Mouse (Mus musculus): ENCODE measurements around the gene Eri3. TPM values are rescaled to one million over a fixed set of nuclear protein-coding genes. Genes with fewer than 3 reads are reported as not detected.

Gene Eri3
- total RNA-seq, 1 experiment = 36.0 TPM

DNA sequence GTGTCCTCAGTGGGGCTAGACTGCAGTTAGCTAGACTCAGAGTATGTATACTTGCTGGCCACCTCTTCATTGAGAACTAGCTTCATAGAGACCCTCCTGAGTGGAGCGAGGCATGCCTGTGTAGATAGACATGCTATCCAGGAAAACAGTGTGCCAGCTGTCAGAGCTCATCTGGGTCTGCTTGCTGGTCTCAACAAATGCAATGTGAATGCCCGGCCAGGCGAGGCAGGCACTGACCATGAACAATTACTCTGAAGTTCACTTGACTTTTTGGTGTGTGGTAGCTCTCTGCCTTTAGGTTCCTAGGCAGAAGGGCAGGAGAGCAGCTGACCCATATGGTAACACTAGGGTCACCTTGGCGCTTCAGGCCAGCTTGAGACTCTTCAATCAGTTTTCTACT, 66.4 kb downstream of the Eri3 start:
- Histone ChIP-seq H3K27ac (ENCODE audit: insufficient read depth, low read depth, low read length, poor library complexity, severe bottlenecking) (no peak overlapping the region), H3K4me3 (ENCODE audit: insufficient read depth in 1 of 2, low read depth in 1 of 2, low read length in 2 of 2, poor library complexity in 1 of 2, severe bottlenecking in 1 of 2) (no peak overlapping the region), H3K9ac (ENCODE audit: insufficient read depth, low read depth, low read length, poor library complexity, severe bottlenecking) (no peak overlapping the region), H3K9me3 (ENCODE audit: control insufficient read depth, insufficient read depth, low read depth, low read length) (no peaks in the 10 kb centered on the region), H3K36me3 (ENCODE audit: control insufficient read depth, insufficient read depth, low read length, poor library complexity, severe bottlenecking) (peaks cover 16% of the 10 kb centered on the region), H3K4me1 (ENCODE audit: control insufficient read depth in 2 of 2, insufficient read depth in 2 of 2, low read length in 2 of 2, poor library complexity in 1 of 2) (no peaks in the 10 kb centered on the region)
- no peak for DNase-seq (ENCODE audit: low read depth, low spot score)
- in situ Hi-C loops (cut with MboI; ENCODE audit: low sequenced_read_pairs in 2 of 2, unreplicated experiment in 2 of 2) = no loop called here
- no peak for TF ChIP-seq HCFC1 (IDR thresholded peaks at IDR 0.05; ENCODE audit: borderline replicate concordance, insufficient read depth, low read length)
- no peak for TF ChIP-seq CHD2 (IDR thresholded peaks at IDR 0.05; ENCODE audit: low read depth, low read length)
- TF ChIP-seq MAFK (IDR thresholded peaks at IDR 0.05; ENCODE audit: insufficient read depth, low read depth, low read length) = no peak
- no peak for TF ChIP-seq ZC3H11A (IDR thresholded peaks at IDR 0.05; ENCODE audit: borderline replicate concordance, low read depth, low read length)
- TF ChIP-seq ZNF384 (IDR thresholded peaks at IDR 0.05; ENCODE audit: low read depth, low read length) = no peak

DNA sequence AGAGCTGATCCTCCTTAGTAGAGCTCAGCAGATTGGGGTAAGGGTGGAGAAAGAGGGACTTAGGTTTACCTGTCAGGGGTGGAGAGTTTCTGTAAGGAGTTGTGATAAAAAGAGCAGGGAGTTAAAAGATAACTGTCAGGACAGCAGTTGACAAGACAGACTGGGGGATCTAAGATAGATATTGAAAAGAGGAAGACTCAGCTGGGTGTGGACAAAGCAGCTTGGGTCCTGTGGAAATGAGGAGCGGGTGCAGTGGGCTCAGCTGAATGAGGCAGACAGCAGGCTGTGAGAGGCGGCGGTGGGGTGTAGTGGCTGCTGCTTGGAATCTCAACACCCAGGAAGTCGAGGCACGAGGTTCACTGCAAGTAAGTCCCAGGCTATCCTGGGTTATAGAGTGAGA, 72.1 kb downstream of the Eri3 start:
- no peak overlapping the region for H3K27ac ChIP-seq (ENCODE audit: insufficient read depth, low read depth, low read length, poor library complexity, severe bottlenecking)
- in situ Hi-C loops (cut with MboI; ENCODE audit: low sequenced_read_pairs in 2 of 2, unreplicated experiment in 2 of 2) = no loop called here
- no peak overlapping the region for H3K4me3 ChIP-seq (ENCODE audit: insufficient read depth in 1 of 2, low read depth in 1 of 2, low read length in 2 of 2, poor library complexity in 1 of 2, severe bottlenecking in 1 of 2)
- peaks cover 2% of the 10 kb centered on the region; the same call in 1 of the 2 replicates for H3K36me3 ChIP-seq (ENCODE audit: control insufficient read depth, insufficient read depth, low read length, poor library complexity, severe bottlenecking)
- H3K4me1 ChIP-seq (ENCODE audit: control insufficient read depth in 2 of 2, insufficient read depth in 2 of 2, low read length in 2 of 2, poor library complexity in 1 of 2) = no peaks in the 10 kb centered on the region
- no peak for DNase-seq (ENCODE audit: low read depth, low spot score)
- H3K9ac ChIP-seq (ENCODE audit: insufficient read depth, low read depth, low read length, poor library complexity, severe bottlenecking) = no peak overlapping the region
- TF ChIP-seq CHD2 (IDR thresholded peaks at IDR 0.05; ENCODE audit: low read depth, low read length) (no peak), ZC3H11A (IDR thresholded peaks at IDR 0.05; ENCODE audit: borderline replicate concordance, low read depth, low read length) (no peak), ZNF384 (IDR thresholded peaks at IDR 0.05; ENCODE audit: low read depth, low read length) (no peak), MAFK (IDR thresholded peaks at IDR 0.05; ENCODE audit: insufficient read depth, low read depth, low read length) (no peak), HCFC1 (IDR thresholded peaks at IDR 0.05; ENCODE audit: borderline replicate concordance, insufficient read depth, low read length) (no peak)
- H3K9me3 ChIP-seq (ENCODE audit: control insufficient read depth, insufficient read depth, low read depth, low read length) = no peaks in the 10 kb centered on the region

DNA sequence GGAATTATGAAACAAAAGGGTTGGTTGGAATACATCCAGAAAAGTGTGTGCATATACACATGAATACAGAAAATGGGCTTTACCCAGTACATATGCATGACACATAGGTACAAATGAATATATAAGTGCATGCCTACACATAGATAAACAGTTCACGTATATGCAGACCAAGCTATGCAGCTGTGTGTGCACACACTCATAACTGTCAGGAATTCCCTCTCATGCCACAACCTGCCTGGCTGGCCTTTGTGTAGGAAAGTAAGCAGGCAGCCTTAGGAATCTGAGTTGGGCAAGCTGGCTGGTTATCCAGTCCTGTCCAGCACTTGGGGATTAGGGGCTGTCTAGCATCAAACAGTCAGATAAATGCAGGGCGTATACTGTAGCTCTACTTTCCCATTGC, 72.9 kb downstream of the Eri3 start:
- Histone ChIP-seq H3K36me3 (ENCODE audit: control insufficient read depth, insufficient read depth, low read length, poor library complexity, severe bottlenecking) (peaks cover 2% of the 10 kb centered on the region; the same call in 1 of the 2 replicates), H3K4me3 (ENCODE audit: insufficient read depth in 1 of 2, low read depth in 1 of 2, low read length in 2 of 2, poor library complexity in 1 of 2, severe bottlenecking in 1 of 2) (no peak overlapping the region), H3K27ac (ENCODE audit: insufficient read depth, low read depth, low read length, poor library complexity, severe bottlenecking) (no peak overlapping the region)

DNA sequence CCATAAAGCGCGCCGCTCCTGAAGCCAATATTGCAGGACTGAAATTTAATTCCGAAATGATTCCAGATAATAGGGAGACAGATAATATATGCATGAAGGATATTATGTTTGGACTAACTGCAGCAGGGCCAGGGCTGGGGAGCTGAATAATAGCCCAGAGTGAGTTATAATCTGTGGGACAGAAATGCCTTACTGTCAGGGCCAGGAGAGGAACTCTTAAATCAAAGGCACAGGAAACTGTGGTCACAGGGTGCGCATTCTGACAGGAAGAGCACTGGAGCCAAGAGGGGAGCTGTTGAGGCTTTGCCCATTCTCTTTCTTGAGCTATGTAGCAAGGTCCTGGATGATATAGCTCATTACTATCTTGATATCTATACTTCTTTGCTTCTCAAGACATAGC, 74.5 kb downstream of the Eri3 start:
- in situ Hi-C loops (cut with MboI; ENCODE audit: low sequenced_read_pairs in 2 of 2, unreplicated experiment in 2 of 2) = no loop called here
- Histone ChIP-seq H3K4me1 (ENCODE audit: control insufficient read depth in 2 of 2, insufficient read depth in 2 of 2, low read length in 2 of 2, poor library complexity in 1 of 2) (no peaks in the 10 kb centered on the region), H3K36me3 (ENCODE audit: control insufficient read depth, insufficient read depth, low read length, poor library complexity, severe bottlenecking) (peaks cover 4% of the 10 kb centered on the region; the same call in 1 of the 2 replicates), H3K4me3 (ENCODE audit: insufficient read depth in 1 of 2, low read depth in 1 of 2, low read length in 2 of 2, poor library complexity in 1 of 2, severe bottlenecking in 1 of 2) (no peak overlapping the region), H3K27ac (ENCODE audit: insufficient read depth, low read depth, low read length, poor library complexity, severe bottlenecking) (no peak overlapping the region), H3K9me3 (ENCODE audit: control insufficient read depth, insufficient read depth, low read depth, low read length) (no peaks in the 10 kb centered on the region), H3K9ac (ENCODE audit: insufficient read depth, low read depth, low read length, poor library complexity, severe bottlenecking) (no peak overlapping the region)
- TF ChIP-seq HCFC1 (IDR thresholded peaks at IDR 0.05; ENCODE audit: borderline replicate concordance, insufficient read depth, low read length) (no peak), ZC3H11A (IDR thresholded peaks at IDR 0.05; ENCODE audit: borderline replicate concordance, low read depth, low read length) (no peak), CHD2 (IDR thresholded peaks at IDR 0.05; ENCODE audit: low read depth, low read length) (no peak), ZNF384 (IDR thresholded peaks at IDR 0.05; ENCODE audit: low read depth, low read length) (no peak), MAFK (IDR thresholded peaks at IDR 0.05; ENCODE audit: insufficient read depth, low read depth, low read length) (no peak)
- DNase-seq (ENCODE audit: low read depth, low spot score) = no peak

More for the DNA sequence above, 72.9 kb downstream of the Eri3 start:
- TF ChIP-seq HCFC1 (IDR thresholded peaks at IDR 0.05; ENCODE audit: borderline replicate concordance, insufficient read depth, low read length) (no peak), ZC3H11A (IDR thresholded peaks at IDR 0.05; ENCODE audit: borderline replicate concordance, low read depth, low read length) (no peak), ZNF384 (IDR thresholded peaks at IDR 0.05; ENCODE audit: low read depth, low read length) (no peak), CHD2 (IDR thresholded peaks at IDR 0.05; ENCODE audit: low read depth, low read length) (no peak), MAFK (IDR thresholded peaks at IDR 0.05; ENCODE audit: insufficient read depth, low read depth, low read length) (no peak)
- in situ Hi-C loops (cut with MboI; ENCODE audit: low sequenced_read_pairs in 2 of 2, unreplicated experiment in 2 of 2) = no loop called here
- Histone ChIP-seq H3K9me3 (ENCODE audit: control insufficient read depth, insufficient read depth, low read depth, low read length) (no peaks in the 10 kb centered on the region), H3K9ac (ENCODE audit: insufficient read depth, low read depth, low read length, poor library complexity, severe bottlenecking) (no peak overlapping the region), H3K4me1 (ENCODE audit: control insufficient read depth in 2 of 2, insufficient read depth in 2 of 2, low read length in 2 of 2, poor library complexity in 1 of 2) (no peaks in the 10 kb centered on the region)
- DNase-seq (ENCODE audit: low read depth, low spot score) = no peak

DNA sequence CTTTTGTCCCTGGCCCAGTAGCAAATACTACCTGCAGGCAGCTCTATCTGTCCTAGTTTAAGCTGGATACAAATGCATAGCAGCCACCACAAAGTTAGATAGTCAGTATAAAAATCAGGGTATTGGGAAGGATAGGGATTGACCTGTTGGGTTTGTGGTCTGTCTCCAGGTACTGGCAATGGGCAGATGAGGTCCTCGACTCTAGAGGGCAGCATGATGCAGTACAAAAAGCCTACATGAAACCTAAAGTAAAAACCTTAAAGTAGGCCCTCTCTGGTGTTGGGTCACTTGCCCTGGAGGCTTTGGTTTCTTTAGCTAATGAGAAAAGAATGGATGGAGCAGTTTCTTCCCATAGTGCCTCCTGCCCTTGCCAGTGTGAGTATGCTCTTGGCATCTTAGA, 78.3 kb downstream of the Eri3 start:
- in situ Hi-C loops (cut with MboI; ENCODE audit: low sequenced_read_pairs in 2 of 2, unreplicated experiment in 2 of 2) = no loop called here
- Histone ChIP-seq H3K27ac (ENCODE audit: insufficient read depth, low read depth, low read length, poor library complexity, severe bottlenecking) (no peak overlapping the region), H3K36me3 (ENCODE audit: control insufficient read depth, insufficient read depth, low read length, poor library complexity, severe bottlenecking) (peaks cover 2% of the 10 kb centered on the region; the same call in 1 of the 2 replicates), H3K4me1 (ENCODE audit: control insufficient read depth in 2 of 2, insufficient read depth in 2 of 2, low read length in 2 of 2, poor library complexity in 1 of 2) (no peaks in the 10 kb centered on the region), H3K4me3 (ENCODE audit: insufficient read depth in 1 of 2, low read depth in 1 of 2, low read length in 2 of 2, poor library complexity in 1 of 2, severe bottlenecking in 1 of 2) (no peak overlapping the region), H3K9ac (ENCODE audit: insufficient read depth, low read depth, low read length, poor library complexity, severe bottlenecking) (no peak overlapping the region), H3K9me3 (ENCODE audit: control insufficient read depth, insufficient read depth, low read depth, low read length) (no peaks in the 10 kb centered on the region)
- no peak for TF ChIP-seq CHD2 (IDR thresholded peaks at IDR 0.05; ENCODE audit: low read depth, low read length)
- no peak for TF ChIP-seq ZNF384 (IDR thresholded peaks at IDR 0.05; ENCODE audit: low read depth, low read length)
- no peak for TF ChIP-seq MAFK (IDR thresholded peaks at IDR 0.05; ENCODE audit: insufficient read depth, low read depth, low read length)
- TF ChIP-seq HCFC1 (IDR thresholded peaks at IDR 0.05; ENCODE audit: borderline replicate concordance, insufficient read depth, low read length) = no peak
- no peak for TF ChIP-seq ZC3H11A (IDR thresholded peaks at IDR 0.05; ENCODE audit: borderline replicate concordance, low read depth, low read length)
- no peak for DNase-seq (ENCODE audit: low read depth, low spot score)

Data from ES-E14 (cell line).